Mouse (Mus musculus): ENCODE measurements around the gene Ipo13. TPM values are rescaled to one million over a fixed set of nuclear protein-coding genes. Genes with fewer than 3 reads are reported as not detected.

Gene Ipo13
- polyA plus RNA-seq, 1 experiment, result 202 TPM

GRCm38 (mm10) chr4:117885093-117885492 lies 29.7 kb downstream of the Ipo13 start:
- no peak for DNase-seq (ENCODE audit: extremely low spot score in 1 of 2, low spot score in 1 of 2)

GRCm38 (mm10) chr4:117884146-117884545 lies 30.7 kb downstream of the Ipo13 start:
- DNase-seq (ENCODE audit: extremely low spot score in 1 of 2, low spot score in 1 of 2), result no peak

GRCm38 (mm10) chr4:117882701-117883691 lies 31.8 kb downstream of the Ipo13 start, which contains the start of gene B4galt2:
TSS of gene B4galt2 (minus strand) at chr4:117883487.
- peak in 1 of 2 experiments; percentile 59 for DNase-seq (ENCODE audit: extremely low spot score in 1 of 2, low spot score in 1 of 2)

GRCm38 (mm10) chr4:117878703-117879102 lies 36.1 kb downstream of the Ipo13 start:
- no peak for DNase-seq (ENCODE audit: extremely low spot score in 1 of 2, low spot score in 1 of 2)

GRCm38 (mm10) chr4:117878301-117878700 lies 36.5 kb downstream of the Ipo13 start:
- DNase-seq (ENCODE audit: extremely low spot score in 1 of 2, low spot score in 1 of 2), result no peak

GRCm38 (mm10) chr4:117873615-117874014 lies 41.2 kb downstream of the Ipo13 start:
- no peak for DNase-seq (ENCODE audit: extremely low spot score in 1 of 2, low spot score in 1 of 2)

GRCm38 (mm10) chr4:117872471-117872886 lies 42.3 kb downstream of the Ipo13 start, which contains the start of gene Ccdc24:
TSS of gene Ccdc24 (minus strand) at chr4:117872557.
- DNase-seq (ENCODE audit: extremely low spot score in 1 of 2, low spot score in 1 of 2), result no peak

- no peak for DNase-seq (ENCODE audit: extremely low spot score in 1 of 2, low spot score in 1 of 2)
Observed at GRCm38 (mm10) chr4:117871787-117872186, 43.0 kb downstream of the Ipo13 start.

GRCm38 (mm10) chr4:117870437-117870836 lies 44.4 kb downstream of the Ipo13 start:
- no peak for DNase-seq (ENCODE audit: extremely low spot score in 1 of 2, low spot score in 1 of 2)

- DNase-seq (ENCODE audit: extremely low spot score in 1 of 2, low spot score in 1 of 2), result no peak
Observed at GRCm38 (mm10) chr4:117869317-117869716, 45.5 kb downstream of the Ipo13 start.

GRCm38 (mm10) chr4:117867823-117868222 lies 47.0 kb downstream of the Ipo13 start:
- DNase-seq (ENCODE audit: extremely low spot score in 1 of 2, low spot score in 1 of 2), result peak in 1 of 2 experiments; percentile 70

- no peak for DNase-seq (ENCODE audit: extremely low spot score in 1 of 2, low spot score in 1 of 2)
Observed at GRCm38 (mm10) chr4:117867000-117867399, 47.8 kb downstream of the Ipo13 start.

- DNase-seq (ENCODE audit: extremely low spot score in 1 of 2, low spot score in 1 of 2), result peak in 1 of 2 experiments; percentile 36
Observed at GRCm38 (mm10) chr4:117866083-117866482, 48.7 kb downstream of the Ipo13 start.

- peak in 1 of 2 experiments; percentile 57 for DNase-seq (ENCODE audit: extremely low spot score in 1 of 2, low spot score in 1 of 2)
Observed at GRCm38 (mm10) chr4:117862823-117863222, 52.0 kb downstream of the Ipo13 start.

GRCm38 (mm10) chr4:117860570-117860969 lies 54.2 kb downstream of the Ipo13 start:
- peak in 1 of 2 experiments; percentile 48 for DNase-seq (ENCODE audit: extremely low spot score in 1 of 2, low spot score in 1 of 2)

- DNase-seq (ENCODE audit: extremely low spot score in 1 of 2, low spot score in 1 of 2), result peak in 1 of 2 experiments; percentile 54
Observed at GRCm38 (mm10) chr4:117858794-117859193, 56.0 kb downstream of the Ipo13 start.

GRCm38 (mm10) chr4:117855146-117855545 lies 59.7 kb downstream of the Ipo13 start:
- DNase-seq (ENCODE audit: extremely low spot score in 1 of 2, low spot score in 1 of 2), result peak in 1 of 2 experiments; percentile 42

GRCm38 (mm10) chr4:117852152-117852868 lies 62.5 kb downstream of the Ipo13 start:
- no peak for DNase-seq (ENCODE audit: extremely low spot score in 1 of 2, low spot score in 1 of 2)

- DNase-seq (ENCODE audit: extremely low spot score in 1 of 2, low spot score in 1 of 2), result no peak
Observed at GRCm38 (mm10) chr4:117850871-117851270, 63.9 kb downstream of the Ipo13 start.

GRCm38 (mm10) chr4:117850176-117850575 lies 64.6 kb downstream of the Ipo13 start:
- DNase-seq (ENCODE audit: extremely low spot score in 1 of 2, low spot score in 1 of 2), result no peak

- DNase-seq (ENCODE audit: extremely low spot score in 1 of 2, low spot score in 1 of 2), result no peak
Observed at GRCm38 (mm10) chr4:117849506-117849905, 65.3 kb downstream of the Ipo13 start.

Measured in frontal cortex, adult 2 months (tissue).